Mouse (Mus musculus): ENCODE measurements around the gene Tnfsf15. TPM values are rescaled to one million over a fixed set of nuclear protein-coding genes. Genes with fewer than 3 reads are reported as not detected.

Tnfsf15 gene
- polyA plus RNA-seq, 2 experiments, result 0.02 to 0.08 TPM

DNA sequence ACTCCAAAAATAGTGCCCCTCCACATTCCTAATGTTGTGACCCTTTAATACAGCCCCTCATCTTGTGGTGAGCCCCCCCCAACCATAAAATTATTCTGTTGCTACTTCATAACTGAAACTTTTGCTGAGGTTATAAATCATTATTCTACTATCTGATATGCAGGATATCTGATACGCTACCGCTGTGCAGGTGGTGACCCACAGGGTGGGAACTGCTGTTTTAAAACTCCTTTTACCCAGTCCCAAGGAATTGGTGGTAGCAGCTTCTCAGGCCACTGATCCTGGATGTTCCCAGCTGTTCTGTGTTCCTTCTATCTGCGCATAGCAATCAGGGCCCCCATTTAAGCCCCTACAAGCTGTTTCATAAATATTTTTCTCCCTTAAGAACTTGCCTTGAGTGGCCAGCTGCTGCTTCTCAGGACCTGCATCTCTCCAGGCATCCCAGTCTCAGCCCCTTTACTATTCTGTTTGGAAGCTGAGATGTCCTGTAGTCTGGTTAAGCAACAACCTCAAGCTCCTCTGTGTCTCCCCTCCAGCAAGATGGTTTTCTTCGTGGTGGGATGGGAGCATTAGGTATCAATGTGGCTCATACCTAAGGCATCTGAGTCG, 2.0 kb downstream of the Tnfsf15 start:
- Histone ChIP-seq H3K27me3 (ENCODE audit: control insufficient read depth, insufficient read depth, low read length) (no peaks in the 10 kb centered on the region), H3K9ac (replicated peaks) (no peak overlapping the region), H3K4me2 (ENCODE audit: low read depth) (no peak overlapping the region), H3K27ac (no peak overlapping the region), H3K36me3 (replicated peaks; ENCODE audit: control insufficient read depth, insufficient read depth, low read depth) (no peaks in the 10 kb centered on the region), H3K9me3 (ENCODE audit: control insufficient read depth, low read length) (no peaks in the 10 kb centered on the region), H3K4me1 (replicated peaks; ENCODE audit: control insufficient read depth in 2 of 2, insufficient read depth in 2 of 2, low read length in 1 of 2) (no peaks in the 10 kb centered on the region), H3K4me3 (ENCODE audit: insufficient read depth in 1 of 2, low read depth in 2 of 2, low read length in 2 of 2) (no peak overlapping the region)
- TF ChIP-seq EP300 (IDR thresholded peaks at IDR 0.05; ENCODE audit: low read depth), result no peak
- TF ChIP-seq CTCF (IDR thresholded peaks at IDR 0.05; ENCODE audit: low read depth), result no peak
- WGBS (ENCODE audit: insufficient replicate concordance), result 55% methylated on average over 5 of the region's 5 CpGs
- ATAC-seq (ENCODE audit: insufficient read depth), result no peak
- no peak for DNase-seq (ENCODE audit: low read depth in 3 of 3, low spot score in 3 of 3)

GRCm38 (mm10) chr4:63742101-63742500, 2.8 kb downstream of the Tnfsf15 start:
- no peaks in the 10 kb centered on the region for H3K9me3 ChIP-seq (ENCODE audit: control insufficient read depth, low read length)
- H3K4me2 ChIP-seq (ENCODE audit: low read depth), result no peak overlapping the region
- no peaks in the 10 kb centered on the region for H3K4me1 ChIP-seq (replicated peaks; ENCODE audit: control insufficient read depth in 2 of 2, insufficient read depth in 2 of 2, low read length in 1 of 2)
- no peak overlapping the region for H3K4me3 ChIP-seq (ENCODE audit: insufficient read depth in 1 of 2, low read depth in 2 of 2, low read length in 2 of 2)
- no peaks in the 10 kb centered on the region for H3K36me3 ChIP-seq (replicated peaks; ENCODE audit: control insufficient read depth, insufficient read depth, low read depth)
- DNase-seq (ENCODE audit: low read depth in 3 of 3, low spot score in 3 of 3) (no peak), ATAC-seq (ENCODE audit: insufficient read depth) (no peak)
- WGBS (ENCODE audit: insufficient replicate concordance), result 57% methylated on average over 7 of the region's 7 CpGs
- H3K27ac ChIP-seq, result no peak overlapping the region
- H3K27me3 ChIP-seq (ENCODE audit: control insufficient read depth, insufficient read depth, low read length), result no peaks in the 10 kb centered on the region
- no peak for TF ChIP-seq EP300 (IDR thresholded peaks at IDR 0.05; ENCODE audit: low read depth)
- no peak for TF ChIP-seq CTCF (IDR thresholded peaks at IDR 0.05; ENCODE audit: low read depth)
- no peak overlapping the region for H3K9ac ChIP-seq (replicated peaks)

DNA sequence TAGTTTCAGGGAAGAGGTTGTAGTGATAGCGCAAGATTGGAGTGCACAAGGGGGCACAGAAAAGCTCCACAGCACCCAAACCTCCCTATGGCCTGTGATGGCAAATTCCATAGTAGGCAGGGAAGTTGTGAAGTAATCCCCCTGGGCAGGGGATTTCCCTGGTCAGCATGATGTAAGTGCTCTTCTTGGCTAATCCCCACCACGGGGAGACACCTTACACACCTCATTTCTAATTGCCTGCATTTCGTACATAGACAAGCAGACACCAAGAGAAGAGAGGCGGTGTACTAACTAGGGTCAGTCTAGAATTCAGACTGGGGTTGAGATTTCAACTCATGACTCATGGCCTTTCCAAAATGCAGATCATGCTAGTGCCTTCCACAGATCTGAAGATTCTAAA, 4.2 kb downstream of the Tnfsf15 start:
- WGBS (ENCODE audit: insufficient replicate concordance), result 56% methylated on average over 4 of the region's 4 CpGs
- Histone ChIP-seq H3K27ac (no peak overlapping the region), H3K4me3 (ENCODE audit: insufficient read depth in 1 of 2, low read depth in 2 of 2, low read length in 2 of 2) (no peak overlapping the region), H3K9ac (replicated peaks) (no peak overlapping the region), H3K4me2 (ENCODE audit: low read depth) (no peak overlapping the region), H3K27me3 (ENCODE audit: control insufficient read depth, insufficient read depth, low read length) (no peaks in the 10 kb centered on the region), H3K36me3 (replicated peaks; ENCODE audit: control insufficient read depth, insufficient read depth, low read depth) (no peaks in the 10 kb centered on the region), H3K4me1 (replicated peaks; ENCODE audit: control insufficient read depth in 2 of 2, insufficient read depth in 2 of 2, low read length in 1 of 2) (no peaks in the 10 kb centered on the region), H3K9me3 (ENCODE audit: control insufficient read depth, low read length) (no peaks in the 10 kb centered on the region)
- ATAC-seq (ENCODE audit: insufficient read depth) (no peak), DNase-seq (ENCODE audit: low read depth in 3 of 3, low spot score in 3 of 3) (no peak)
- TF ChIP-seq CTCF (IDR thresholded peaks at IDR 0.05; ENCODE audit: low read depth), result no peak
- TF ChIP-seq EP300 (IDR thresholded peaks at IDR 0.05; ENCODE audit: low read depth), result no peak

DNA sequence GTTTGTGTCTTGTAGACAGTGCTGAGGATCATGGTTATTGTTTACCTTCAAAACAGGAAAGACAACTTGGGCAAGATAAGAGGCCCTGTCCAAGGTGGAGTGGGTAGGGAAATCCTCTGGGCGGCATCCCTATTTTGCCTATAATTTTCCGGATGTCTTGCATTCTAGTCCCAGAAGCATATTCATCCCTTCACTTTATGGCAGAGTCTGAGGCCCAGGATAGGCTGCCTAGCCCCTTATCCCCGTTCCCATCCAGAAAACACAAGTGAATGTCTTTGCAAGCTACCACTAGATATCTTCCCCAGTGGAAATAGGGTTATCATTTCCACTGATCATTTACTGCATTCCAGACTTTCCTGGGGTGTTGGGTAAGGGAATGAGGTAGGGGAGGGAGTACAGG, 4.9 kb downstream of the Tnfsf15 start:
- WGBS (ENCODE audit: insufficient replicate concordance), result 48% methylated on average over 3 of the region's 3 CpGs
- no peak for TF ChIP-seq CTCF (IDR thresholded peaks at IDR 0.05; ENCODE audit: low read depth)
- no peak for TF ChIP-seq EP300 (IDR thresholded peaks at IDR 0.05; ENCODE audit: low read depth)
- Histone ChIP-seq H3K4me2 (ENCODE audit: low read depth) (no peak overlapping the region), H3K9ac (replicated peaks) (no peak overlapping the region), H3K4me3 (ENCODE audit: insufficient read depth in 1 of 2, low read depth in 2 of 2, low read length in 2 of 2) (no peak overlapping the region), H3K9me3 (ENCODE audit: control insufficient read depth, low read length) (no peaks in the 10 kb centered on the region), H3K4me1 (replicated peaks; ENCODE audit: control insufficient read depth in 2 of 2, insufficient read depth in 2 of 2, low read length in 1 of 2) (no peaks in the 10 kb centered on the region), H3K27me3 (ENCODE audit: control insufficient read depth, insufficient read depth, low read length) (no peaks in the 10 kb centered on the region), H3K27ac (no peak overlapping the region), H3K36me3 (replicated peaks; ENCODE audit: control insufficient read depth, insufficient read depth, low read depth) (no peaks in the 10 kb centered on the region)
- DNase-seq (ENCODE audit: low read depth in 3 of 3, low spot score in 3 of 3) (no peak), ATAC-seq (ENCODE audit: insufficient read depth) (no peak)

GRCm38 (mm10) chr4:63739524-63739923, 5.4 kb downstream of the Tnfsf15 start:
- WGBS (ENCODE audit: insufficient replicate concordance), result 38% methylated on average over 7 of the region's 7 CpGs
- no peak for DNase-seq (ENCODE audit: low read depth in 3 of 3, low spot score in 3 of 3)

More at GRCm38 (mm10) chr4:63739524-63739923, 5.4 kb downstream of the Tnfsf15 start:
- Histone ChIP-seq H3K27me3 (ENCODE audit: control insufficient read depth, insufficient read depth, low read length) (no peaks in the 10 kb centered on the region), H3K36me3 (replicated peaks; ENCODE audit: control insufficient read depth, insufficient read depth, low read depth) (no peaks in the 10 kb centered on the region), H3K9me3 (ENCODE audit: control insufficient read depth, low read length) (no peaks in the 10 kb centered on the region), H3K4me2 (ENCODE audit: low read depth) (no peak overlapping the region), H3K4me3 (ENCODE audit: insufficient read depth in 1 of 2, low read depth in 2 of 2, low read length in 2 of 2) (no peak overlapping the region), H3K9ac (replicated peaks) (no peak overlapping the region), H3K4me1 (replicated peaks; ENCODE audit: control insufficient read depth in 2 of 2, insufficient read depth in 2 of 2, low read length in 1 of 2) (no peaks in the 10 kb centered on the region), H3K27ac (no peak overlapping the region)
- no peak for TF ChIP-seq EP300 (IDR thresholded peaks at IDR 0.05; ENCODE audit: low read depth)
- no peak for TF ChIP-seq CTCF (IDR thresholded peaks at IDR 0.05; ENCODE audit: low read depth)
- no peak for ATAC-seq (ENCODE audit: insufficient read depth)
